Mouse (Mus musculus) layer of hippocampus, postnatal 14 days (tissue): ENCODE measurements at regions not wholly inside any gene's neighbourhood (a gene's known extent, or its start where the extent isn't known, plus 50 kb on each side); places are given as distances from the start of the nearest gene placed in this dataset.

Source experiments
- DNase-seq, 2 experiments: peaks; one replicate each; pipeline ENCODE4 v3.0.0; 2021 to 2022; ENCODE audit warnings: low spot score in 2 of 2, mixed read lengths in 1 of 2

- no peak for DNase-seq
These were observed 616.0 kb downstream of the Ryr2 start for GRCm38 (mm10) chr13:11490766-11491165.

DNA sequence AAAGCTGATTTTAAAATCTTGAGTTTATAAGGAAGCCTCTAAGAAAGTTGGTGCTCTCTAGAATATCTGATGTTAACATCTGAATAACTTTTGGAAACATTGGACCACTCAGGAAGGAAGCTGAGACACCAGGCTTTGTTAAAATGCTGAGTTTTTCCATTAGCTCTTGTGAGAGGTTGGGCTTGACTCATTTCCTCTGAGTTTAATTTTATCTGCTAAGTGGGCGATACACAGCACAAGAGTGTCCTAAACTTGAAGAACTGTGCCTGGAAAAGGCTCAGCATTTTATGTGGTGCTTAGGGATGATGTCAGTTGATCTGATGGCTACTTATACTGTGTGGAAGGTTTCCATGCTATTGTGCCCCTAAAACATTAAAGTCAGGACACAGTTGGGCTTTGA, 623.6 kb downstream of the Ryr2 start:
- no peak for DNase-seq

DNA sequence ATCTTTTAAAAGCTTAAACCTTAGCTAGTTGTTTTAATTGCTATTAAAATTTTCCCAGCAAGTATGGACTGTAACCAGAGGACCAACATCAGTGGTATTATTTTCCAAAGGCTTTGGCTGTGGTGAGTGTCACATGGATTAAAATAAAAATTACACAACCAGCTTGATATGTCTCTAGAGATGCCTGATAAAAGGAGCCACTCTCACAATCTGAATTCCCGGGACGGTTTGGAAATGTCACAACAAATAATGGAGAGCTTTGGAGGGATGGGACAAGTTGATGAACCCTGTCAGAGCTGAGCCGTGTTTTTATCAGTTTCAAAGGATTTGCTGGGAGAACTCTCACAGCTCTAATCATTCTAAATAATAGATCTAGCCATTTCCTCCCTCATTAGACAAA, 624.0 kb downstream of the Ryr2 start:
- no peak for DNase-seq

GRCm38 (mm10) chr13:11460251-11460650, 646.5 kb downstream of the Ryr2 start:
- no peak for DNase-seq

DNA sequence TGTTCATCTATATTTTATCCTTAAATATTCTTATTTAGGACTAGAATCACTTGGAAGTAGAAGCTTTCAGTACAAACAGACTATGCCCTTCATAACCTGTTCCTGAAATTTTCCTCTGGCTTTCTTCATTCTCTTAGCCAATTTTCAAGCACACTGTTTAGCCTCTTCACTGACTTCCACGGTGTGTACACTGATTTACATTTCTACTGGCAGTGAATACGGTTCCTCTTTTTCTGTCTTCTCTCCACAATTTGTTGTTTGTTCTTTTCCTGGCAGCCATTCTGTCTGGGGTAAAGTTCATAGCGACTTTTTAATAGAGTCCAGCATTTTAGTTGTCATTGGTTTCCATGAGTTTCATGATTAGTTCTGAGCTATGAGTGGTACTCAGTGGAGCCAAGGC, 651.6 kb downstream of the Ryr2 start:
- DNase-seq, result peak in 1 of 2 experiments; percentile 3

GRCm38 (mm10) chr13:11452448-11452847, 654.3 kb downstream of the Ryr2 start:
- no peak for DNase-seq

GRCm38 (mm10) chr13:11432465-11433339, 674.0 kb downstream of the Ryr2 start:
- peak; percentile 8 to 18 for DNase-seq

GRCm38 (mm10) chr13:11426820-11427219, 679.9 kb downstream of the Ryr2 start:
- no peak for DNase-seq

- DNase-seq, result no peak
These were observed 714.7 kb downstream of the Ryr2 start for GRCm38 (mm10) chr13:11392027-11392426.

- DNase-seq, result no peak
These were observed 731.3 kb downstream of the Ryr2 start for GRCm38 (mm10) chr13:11375452-11375851.

- no peak for DNase-seq
These were observed 737.3 kb downstream of the Ryr2 start for GRCm38 (mm10) chr13:11369456-11369855.

- DNase-seq, result no peak
These were observed 743.9 kb downstream of the Ryr2 start for GRCm38 (mm10) chr13:11362872-11363271.

GRCm38 (mm10) chr13:11348502-11348849, 758.3 kb downstream of the Ryr2 start:
- DNase-seq, result no peak

DNA sequence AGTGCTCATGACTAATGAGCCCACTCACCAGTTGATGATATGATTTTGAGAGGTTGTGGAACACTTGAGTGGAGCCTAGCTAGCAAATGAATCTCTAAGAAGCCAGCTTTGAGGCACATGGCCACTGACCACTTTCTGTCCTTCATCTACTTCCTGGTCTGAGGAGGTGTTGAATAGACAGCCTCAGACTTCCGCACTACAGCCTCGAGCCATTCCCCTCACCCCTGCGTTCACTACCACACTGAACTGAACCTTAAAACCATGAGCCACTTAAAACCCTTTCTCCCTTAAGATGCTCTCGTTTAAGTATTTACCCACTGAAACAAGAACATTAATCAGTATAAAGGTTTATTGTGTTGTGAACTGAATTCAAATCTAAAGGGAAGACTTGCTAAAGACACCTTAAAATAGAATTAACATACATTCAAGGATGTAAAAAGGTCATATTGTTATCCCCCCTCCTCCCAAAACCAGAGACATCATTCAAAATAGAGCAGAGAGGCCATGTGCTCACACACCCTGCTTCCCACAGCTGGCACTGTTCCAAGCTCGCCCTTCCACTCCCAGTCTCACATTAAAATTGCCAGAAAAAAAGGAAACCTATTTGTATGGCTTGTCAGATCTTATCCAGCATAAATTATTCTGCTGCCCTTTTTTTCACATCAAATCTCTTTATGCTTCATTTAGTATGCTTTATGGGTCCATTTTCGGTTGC, 758.8 kb downstream of the Ryr2 start:
- DNase-seq, result no peak

DNA sequence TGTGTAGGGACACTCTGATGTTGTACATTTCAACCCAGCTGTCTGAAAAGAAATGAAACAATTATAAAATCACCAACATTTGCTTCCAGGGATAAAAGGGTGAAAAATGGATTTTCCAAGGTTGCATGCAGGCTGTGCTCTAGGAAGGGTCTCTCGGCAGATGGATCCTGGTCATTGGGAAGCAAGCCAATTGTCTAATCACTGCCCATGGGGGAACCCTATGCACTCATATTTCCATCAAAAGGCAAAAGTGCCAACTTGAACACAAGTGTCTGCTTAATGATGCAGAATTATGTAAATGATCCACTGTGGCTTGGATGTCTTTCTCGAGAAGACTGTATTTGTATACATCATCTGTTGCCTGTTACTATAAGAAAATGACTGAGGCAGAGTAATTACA, 762.2 kb downstream of the Ryr2 start:
- DNase-seq, result no peak

- DNase-seq, result peak in 1 of 2 experiments; percentile 31
These were observed 768.5 kb downstream of the Ryr2 start for GRCm38 (mm10) chr13:11338297-11338616.

- no peak for DNase-seq
These were observed 769.0 kb downstream of the Ryr2 start for GRCm38 (mm10) chr13:11337610-11338296.

DNA sequence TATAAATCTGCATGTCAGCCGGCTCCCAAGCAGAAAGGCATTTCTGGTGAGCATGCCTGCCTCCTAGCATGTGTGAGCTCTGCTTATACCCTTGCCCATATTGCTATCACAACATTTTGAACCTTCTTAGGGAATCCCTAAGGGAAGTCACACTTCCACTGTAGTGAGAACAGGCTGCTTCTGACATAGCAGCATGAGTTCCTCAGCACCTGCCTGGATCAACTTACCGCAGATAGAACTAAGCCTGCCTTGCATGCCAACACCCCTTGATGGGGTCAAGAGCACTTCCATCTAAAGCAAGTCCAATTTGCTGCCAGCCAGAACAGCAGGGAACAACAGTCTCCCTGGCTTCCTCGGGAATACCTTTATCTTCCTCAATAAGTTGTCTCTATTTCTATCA, 769.8 kb downstream of the Ryr2 start:
- no peak for DNase-seq

GRCm38 (mm10) chr13:11331991-11332390, 774.8 kb downstream of the Ryr2 start:
- DNase-seq, result peak; percentile 29 to 48

- DNase-seq, result peak in 1 of 2 experiments; percentile 12
These were observed 798.0 kb downstream of the Ryr2 start for GRCm38 (mm10) chr13:11308716-11309115.

DNA sequence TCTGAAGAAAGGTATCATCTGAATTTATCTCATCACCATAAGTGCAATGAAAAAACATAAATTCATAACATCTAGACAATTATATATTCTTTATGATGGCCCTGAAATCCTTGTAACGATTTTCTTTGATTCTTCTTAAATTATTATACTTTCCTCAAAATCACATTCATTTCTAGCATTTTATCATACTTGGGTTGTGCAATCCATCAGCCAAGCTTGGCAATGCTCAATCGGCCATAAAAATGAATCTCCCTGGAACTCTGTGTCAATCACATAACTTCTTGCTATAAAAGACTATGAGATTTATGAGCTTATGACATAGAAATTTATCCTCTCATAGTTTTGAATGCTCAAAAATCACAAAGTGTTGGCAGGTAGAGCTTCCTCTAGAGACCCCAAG, 811.3 kb downstream of the Ryr2 start:
- DNase-seq, result no peak

DNA sequence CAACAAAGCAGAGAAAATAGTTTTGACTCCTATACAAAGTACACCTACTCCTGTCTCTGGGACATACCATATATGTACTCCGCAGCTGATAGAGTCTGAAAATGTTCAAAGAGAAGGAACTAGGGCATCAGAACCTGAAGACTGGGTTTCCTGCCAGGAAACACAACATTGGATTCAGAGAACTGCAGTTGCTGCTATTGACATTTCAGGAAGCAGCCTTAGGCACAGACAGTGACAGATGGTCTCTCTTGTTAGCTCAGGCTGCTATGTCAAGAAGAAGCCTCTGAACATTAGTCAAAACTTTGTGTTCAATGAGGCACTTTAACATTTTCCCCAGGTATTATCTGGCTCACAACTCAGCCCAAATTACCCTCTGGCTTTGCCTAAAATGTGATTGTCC, 812.1 kb downstream of the Ryr2 start:
- DNase-seq, result peak; percentile 14 to 59
